Comparison of ENCODE assay signal across 9 mouse cellular contexts in the genomic region with DNA sequence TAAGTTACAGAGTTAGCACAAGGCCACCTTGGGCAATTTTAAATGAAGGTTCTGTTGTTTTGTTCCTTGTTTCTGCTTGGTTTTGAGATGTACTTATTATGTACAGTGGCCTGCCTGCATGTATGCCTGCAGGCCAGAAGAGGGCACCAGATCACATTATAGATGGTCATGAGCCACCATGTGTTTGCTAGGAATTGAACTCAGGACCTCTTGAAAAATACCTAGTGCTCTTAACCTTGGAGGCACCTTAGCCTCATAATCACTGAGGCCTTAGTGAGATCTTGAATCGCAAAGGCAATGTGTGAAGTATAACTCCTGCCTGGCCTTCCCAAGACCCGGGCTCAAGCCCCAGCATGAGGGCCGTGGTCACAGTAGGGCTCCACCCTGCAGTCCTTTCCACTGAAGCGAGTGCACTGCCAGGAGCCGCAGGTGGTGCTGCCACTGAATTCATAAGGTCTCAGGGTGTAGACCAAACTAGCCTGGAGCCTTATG. TPM values are rescaled to one million over a fixed set of nuclear protein-coding genes. Genes with fewer than 3 reads are reported as not detected.
DNase-seq lines count a peak whose midpoint lies in the region; ATAC-seq and TF ChIP-seq lines count a peak whose summit lies in the region.
"Had no signal": no experiment of that assay in that cellular context is flagged by ENCODE, and none has a peak within 500 bp of the region (broad histone marks: within the 10 kb centered on the region; RNA-seq: fewer than 3 reads in every experiment).

No protein-coding gene starts in this region.

- intact Hi-C loops in gastrocnemius, adult 2 months (cut with DNase I): loop anchor here (5.0 kb wide), 1 partner anchor 480 kb away; no protein-coding TSS in a partner anchor
- intact Hi-C loops in gastrocnemius, postnatal 36 days (cut with DNase I): loop anchor here (5.0 to 10.0 kb wide), 2 partner anchors 195 to 217 kb away; no protein-coding TSS in a partner anchor
- intact Hi-C loops in left cerebral cortex, postnatal 25 days (cut with DNase I): loop anchor here (2.0 kb wide), 1 partner anchor 383 kb away; the partner anchor contains the start of gene Eea1

- no peak for DNase-seq in gastrocnemius, adult 2 months
- DNase-seq in gastrocnemius, postnatal 36 days: no peak
- DNase-seq in 3134 (ENCODE audit: extremely low read depth, insufficient read length, low spot score) (peak; percentile 29), MN1 (ENCODE audit: low spot score) (peak; percentile 32)
- DNase-seq in liver, embryonic 11.5 days (ENCODE audit: low spot score): no peak
- no peak for DNase-seq in left cerebral cortex, postnatal 25 days (ENCODE audit: low spot score in 2 of 2)
- DNase-seq in cerebellum, adult 11 months: no peak

- no peak overlapping the region for H3K4me3 ChIP-seq in gastrocnemius, adult 2 months
- H3K4me3 ChIP-seq in liver, embryonic 11.5 days (ENCODE audit: low read depth, low read length): no peak overlapping the region
- H3K4me3 ChIP-seq in forebrain, embryonic 12.5 days (replicated peaks): no peak overlapping the region
- H3K4me3 ChIP-seq: neural tube, embryonic 13.5 days had no signal

- no peaks in the 10 kb centered on the region for H3K9me3 ChIP-seq in liver, embryonic 11.5 days (ENCODE audit: control insufficient read depth, low read length)
- no peaks in the 10 kb centered on the region for H3K9me3 ChIP-seq in forebrain, embryonic 12.5 days
- H3K9me3 ChIP-seq: neural tube, embryonic 13.5 days had no signal

- 0 out of 2 replicates have a peak, but pooled peaks have one; percentile 32 for ATAC-seq in liver, embryonic 11.5 days (replicated peaks; ENCODE audit: low FRiP score)
- no peak for ATAC-seq in forebrain, embryonic 12.5 days (ENCODE audit: low FRiP score)

- 84% methylated on average over 5 of the region's 5 CpGs for WGBS in liver, embryonic 11.5 days
- 85% methylated on average over 5 of the region's 5 CpGs for WGBS in forebrain, embryonic 12.5 days

- H3K36me3 ChIP-seq in liver, embryonic 11.5 days (ENCODE audit: control insufficient read depth, insufficient read depth, low read length): peaks cover 2% of the 10 kb centered on the region; the same call in 1 of the 2 replicates
- 0 out of 2 replicates have a peak, but pooled peaks cover 4% of the 10 kb centered on the region for H3K36me3 ChIP-seq in forebrain, embryonic 12.5 days (replicated peaks)
- H3K36me3 ChIP-seq: neural tube, embryonic 13.5 days had no signal

- peak; percentile 81 for TF ChIP-seq CTCF in gastrocnemius, adult 2 months (IDR thresholded peaks at IDR 0.05)

- H3K4me1 ChIP-seq in liver, embryonic 11.5 days (replicated peaks; ENCODE audit: control insufficient read depth, insufficient read depth, low read length): peaks cover 18% of the 10 kb centered on the region
- H3K4me1 ChIP-seq in forebrain, embryonic 12.5 days: peaks cover 27% of the 10 kb centered on the region

- H3K4me2 ChIP-seq in liver, embryonic 11.5 days: no peak overlapping the region
- H3K4me2 ChIP-seq in forebrain, embryonic 12.5 days: no peak overlapping the region
- H3K4me2 ChIP-seq: neural tube, embryonic 13.5 days had no signal

- no peaks in the 10 kb centered on the region for H3K27me3 ChIP-seq in liver, embryonic 11.5 days (replicated peaks; ENCODE audit: control insufficient read depth, insufficient read depth, low read length)
- H3K27me3 ChIP-seq in forebrain, embryonic 12.5 days: no peaks in the 10 kb centered on the region
- H3K27me3 ChIP-seq: neural tube, embryonic 13.5 days had no signal

- no peak overlapping the region for H3K9ac ChIP-seq in liver, embryonic 11.5 days (ENCODE audit: low read depth, low read length)
- H3K9ac ChIP-seq in forebrain, embryonic 12.5 days: no peak overlapping the region
- H3K9ac ChIP-seq: neural tube, embryonic 13.5 days had no signal

- peak overlapping the region; percentile 85 for H3K27ac ChIP-seq in gastrocnemius, adult 2 months
- no peak overlapping the region for H3K27ac ChIP-seq in liver, embryonic 11.5 days (ENCODE audit: low read depth, low read length)
- no peak overlapping the region for H3K27ac ChIP-seq in forebrain, embryonic 12.5 days
- H3K27ac ChIP-seq: neural tube, embryonic 13.5 days had no signal

RNA-seq across cellular contexts. Expression of gene Nudt4, which starts 6.6 kb away (rescaled TPM):
- 100 to 1,000 TPM; 182 to 332 TPM for total RNA-seq in gastrocnemius, adult 2 months (2021)
- total RNA-seq in gastrocnemius, postnatal 36 days (2021): 100 to 1,000 TPM; 190 to 259 TPM
- 95.8 and 97.9 TPM in 2 replicates for polyA plus RNA-seq in liver, embryonic 11.5 days (2014; fragmentation: Nextera tagmentation; extraction: Ambion mirVana)
- 100 to 1,000 TPM; 146 to 170 TPM for total RNA-seq in left cerebral cortex, postnatal 25 days (2021)
- polyA plus RNA-seq in forebrain, embryonic 12.5 days (2016; fragmentation: Nextera tagmentation; extraction: Ambion mirVana): 107 and 108 TPM in 2 replicates

RNA-seq across cellular contexts. Expression of gene Ube2n, which starts 42.4 kb away (rescaled TPM):
- 10 to 100 TPM; 71.3 to 75.6 TPM for total RNA-seq in gastrocnemius, adult 2 months (2021)
- 10 to 100 TPM; 60.4 to 65.8 TPM for total RNA-seq in gastrocnemius, postnatal 36 days (2021)
- 310 and 327 TPM in 2 replicates for polyA plus RNA-seq in liver, embryonic 11.5 days (2014; fragmentation: Nextera tagmentation; extraction: Ambion mirVana)
- 100 to 1,000 TPM; 184 to 202 TPM for total RNA-seq in left cerebral cortex, postnatal 25 days (2021)
- polyA plus RNA-seq in forebrain, embryonic 12.5 days (2016; fragmentation: Nextera tagmentation; extraction: Ambion mirVana): 439 and 463 TPM in 2 replicates

RNA-seq across cellular contexts. Expression of gene Mrpl42, which starts 55.6 kb away (rescaled TPM):
- total RNA-seq in gastrocnemius, adult 2 months (2021): 100 to 1,000 TPM; 307 to 392 TPM
- 100 to 1,000 TPM; 298 to 322 TPM for total RNA-seq in gastrocnemius, postnatal 36 days (2021)
- 364 and 391 TPM in 2 replicates for polyA plus RNA-seq in liver, embryonic 11.5 days (2014; fragmentation: Nextera tagmentation; extraction: Ambion mirVana)
- total RNA-seq in left cerebral cortex, postnatal 25 days (2021): 10 to 100 TPM; 67.1 to 72.1 TPM
- polyA plus RNA-seq in forebrain, embryonic 12.5 days (2016; fragmentation: Nextera tagmentation; extraction: Ambion mirVana): 297 and 314 TPM in 2 replicates

Comparison
In these comparisons a context has a peak if more than half of its experiments do, and no peak if none do; other contexts are left out.
1. DNase-seq: peak in 3134 (single experiment) and MN1 (single experiment); none in gastrocnemius, adult 2 months (single experiment), gastrocnemius, postnatal 36 days (0 of 2), liver, embryonic 11.5 days (single experiment), left cerebral cortex, postnatal 25 days (0 of 2) and cerebellum, adult 11 months (single experiment).
2. RNA of gene Mrpl42, which starts 55.6 kb away (total RNA-seq): 307 to 392 TPM in gastrocnemius, adult 2 months and 298 to 322 TPM in gastrocnemius, postnatal 36 days; 67.1 to 72.1 TPM in left cerebral cortex, postnatal 25 days; every median in the first group is over 4 times any median in the second.